Mouse (Mus musculus) forebrain, postnatal 0 days (tissue): ENCODE results near the gene Ubxn7. TPM values are rescaled to one million over a fixed set of nuclear protein-coding genes. Genes with fewer than 3 reads are reported as not detected.

Experiments used
- ATAC-seq: fragments of 200-750 bp; cut with Nextera tagmentation; 2 replicates; pipeline ENCODE4 v1.8.0; 2017; ENCODE audit warnings: mild to moderate bottlenecking, moderate library complexity
- DNase-seq: peaks from one replicate; pipeline ENCODE4 v3.0.0-alpha.2; 2015
- H3K27ac ChIP-seq: fragments of 300-500 bp; sonication (generic); 2 replicates; pipeline ENCODE4 v1.5.1; 2014; ENCODE audit warnings: low read depth, mild to moderate bottlenecking, antibody characterized with exemption, low read length, moderate library complexity, mixed read lengths
- H3K27me3 ChIP-seq: fragments of 300-500 bp; sonication (generic); 2 replicates; pipeline ENCODE4 v1.6.1; 2014; ENCODE audit warnings: mild to moderate bottlenecking, low read length, mixed read lengths; ENCODE audit not compliant: insufficient read depth
- H3K36me3 ChIP-seq: fragments of 300-500 bp; sonication (generic); 2 replicates; pipeline ENCODE4 v1.6.1; 2014; ENCODE audit warnings: mild to moderate bottlenecking, moderate library complexity; ENCODE audit not compliant: insufficient read depth
- H3K4me1 ChIP-seq: fragments of 300-500 bp; sonication (generic); 2 replicates; pipeline ENCODE4 v1.6.1; 2014; ENCODE audit warnings: antibody characterized with exemption; ENCODE audit not compliant: insufficient read depth
- H3K4me2 ChIP-seq: fragments of 300-500 bp; sonication (generic); 2 replicates; pipeline ENCODE4 v1.6.1; 2014; ENCODE audit warnings: low read depth, mild to moderate bottlenecking, moderate library complexity
- H3K4me3 ChIP-seq: fragments of 300-500 bp; sonication (generic); 2 replicates; pipeline ENCODE4 v1.5.1; 2014; ENCODE audit warnings: low read depth, low read length, mixed read lengths
- H3K9ac ChIP-seq: fragments of 300-500 bp; sonication (generic); 2 replicates; pipeline ENCODE4 v1.6.1; 2014; ENCODE audit warnings: mild to moderate bottlenecking
- H3K9me3 ChIP-seq: fragments of 300-500 bp; sonication (generic); 2 replicates; pipeline ENCODE4 v1.6.1; 2016; ENCODE audit warnings: low read length
- CTCF ChIP-seq: sonication (generic); IDR thresholded peaks from 2 replicates; pipeline ENCODE4 v1.5.1; 2016; ENCODE audit warnings: antibody characterized with exemption, control low read depth, low read depth
- WGBS: fragments of 180-500 bp; shearing (Covaris S2); extraction: QIAGEN DNeasy Blood & Tissue Kit; methylation state at CpG from one replicate; pipeline ENCODE4 v1.1.7; 2014; 5-methylcytosine and 5-hydroxymethylcytosine counted together
- polyA plus RNA-seq: library from polyadenylated mRNA; unstranded; fragments of >200 nt; fragmentation: Nextera tagmentation; extraction: Ambion mirVana; gene quantifications from 2 replicates; pipeline ENCODE4 v1.2.1, GENCODE M21; 2015
- total RNA-seq: library from RNA; depleted of rRNA; stranded (reverse); fragments of >200 nt; gene quantifications from 2 replicates; pipeline ENCODE4 v1.2.3, GENCODE M21; 2014

The Ubxn7 gene
- total and polyA plus RNA-seq, 2 experiments from 2014 or later: 10.5 to 42.5 TPM

- H3K4me2 ChIP-seq: no peak overlapping the region
- DNase-seq (no peak), ATAC-seq (no peak)
- TF ChIP-seq CTCF: no peak
- 80% methylated on average over 7 of the region's 7 CpGs for WGBS
- H3K36me3 ChIP-seq: no peaks in the 10 kb centered on the region
- no peak overlapping the region for H3K9ac ChIP-seq
- H3K4me3 ChIP-seq: no peak overlapping the region
- H3K9me3 ChIP-seq: no peaks in the 10 kb centered on the region
- no peaks in the 10 kb centered on the region for H3K4me1 ChIP-seq
- no peak overlapping the region for H3K27ac ChIP-seq
- no peaks in the 10 kb centered on the region for H3K27me3 ChIP-seq
These were observed 4.1 kb downstream of the Ubxn7 start for GRCm38 (mm10) chr16:32336026-32336780.

GRCm38 (mm10) chr16:32337001-32337400 lies 4.9 kb downstream of the Ubxn7 start:
- Histone ChIP-seq H3K4me3 (no peak overlapping the region), H3K4me2 (no peak overlapping the region), H3K4me1 (no peaks in the 10 kb centered on the region), H3K9ac (no peak overlapping the region), H3K36me3 (no peaks in the 10 kb centered on the region), H3K9me3 (no peaks in the 10 kb centered on the region), H3K27ac (no peak overlapping the region), H3K27me3 (no peaks in the 10 kb centered on the region)
- ATAC-seq (no peak), DNase-seq (no peak)
- no peak for TF ChIP-seq CTCF

GRCm38 (mm10) chr16:32340451-32340850 lies 8.4 kb downstream of the Ubxn7 start:
- 91% methylated on average over 1 of the region's 1 CpGs for WGBS
- Histone ChIP-seq H3K27ac (no peak overlapping the region), H3K9ac (no peak overlapping the region), H3K27me3 (no peaks in the 10 kb centered on the region), H3K9me3 (no peaks in the 10 kb centered on the region), H3K4me3 (no peak overlapping the region), H3K4me1 (no peaks in the 10 kb centered on the region), H3K4me2 (no peak overlapping the region), H3K36me3 (no peaks in the 10 kb centered on the region)
- TF ChIP-seq CTCF: no peak
- DNase-seq (no peak), ATAC-seq (no peak)

- Histone ChIP-seq H3K36me3 (no peaks in the 10 kb centered on the region), H3K4me3 (no peak overlapping the region), H3K4me1 (no peaks in the 10 kb centered on the region), H3K9ac (no peak overlapping the region), H3K27ac (no peak overlapping the region), H3K9me3 (no peaks in the 10 kb centered on the region), H3K4me2 (no peak overlapping the region), H3K27me3 (no peaks in the 10 kb centered on the region)
- DNase-seq: no peak
- no peak for TF ChIP-seq CTCF
- no peak for ATAC-seq
These were observed 13.5 kb downstream of the Ubxn7 start for GRCm38 (mm10) chr16:32345521-32345920.

DNA sequence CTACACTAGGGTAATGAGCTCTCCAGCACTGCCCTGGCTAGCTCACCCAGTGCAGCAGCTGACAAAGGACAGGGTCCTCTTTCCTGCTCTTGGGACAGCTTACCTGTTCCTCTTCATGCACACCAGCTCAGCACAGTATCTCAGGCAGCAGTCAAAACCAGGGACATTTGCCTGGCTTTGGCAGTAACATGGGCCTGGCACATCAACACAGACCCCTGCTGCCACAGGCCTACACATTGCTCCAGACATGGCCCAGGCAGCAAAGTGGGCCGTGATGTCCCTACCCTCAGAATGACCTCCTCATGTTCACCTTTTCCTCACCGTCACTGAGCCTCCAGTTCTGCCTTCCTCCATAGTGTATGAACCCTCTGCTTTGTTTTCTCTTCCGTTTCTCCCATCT lies 18.7 kb downstream of the Ubxn7 start:
- Histone ChIP-seq H3K9me3 (no peaks in the 10 kb centered on the region), H3K27me3 (no peaks in the 10 kb centered on the region), H3K4me3 (no peak overlapping the region), H3K4me2 (no peak overlapping the region), H3K9ac (no peak overlapping the region), H3K4me1 (no peaks in the 10 kb centered on the region), H3K36me3 (peaks cover 15% of the 10 kb centered on the region), H3K27ac (no peak overlapping the region)
- TF ChIP-seq CTCF: no peak
- DNase-seq (no peak), ATAC-seq (no peak)
- WGBS: 92% methylated on average over 3 of the region's 3 CpGs

DNA sequence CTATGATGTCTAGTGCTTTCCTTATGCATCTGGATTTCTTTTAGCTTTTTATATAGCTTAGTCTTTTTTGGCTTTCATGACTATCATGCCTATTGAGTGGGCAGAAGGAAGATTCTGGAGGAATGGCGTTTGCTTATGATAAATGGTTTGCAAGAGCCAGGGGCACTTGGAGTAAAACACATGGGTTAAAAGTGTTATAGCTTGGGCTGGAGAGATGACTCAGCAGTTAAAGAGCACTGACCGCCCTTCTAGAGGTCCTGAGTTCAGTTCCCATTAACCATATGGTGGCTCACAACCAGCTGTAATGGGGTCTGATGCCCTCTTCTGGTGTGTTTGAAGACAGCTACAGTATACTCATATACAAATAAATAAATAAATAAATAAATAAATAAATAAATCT lies 31.5 kb downstream of the Ubxn7 start:
- no peak for TF ChIP-seq CTCF
- 95% methylated on average over 2 of the region's 2 CpGs for WGBS

DNA sequence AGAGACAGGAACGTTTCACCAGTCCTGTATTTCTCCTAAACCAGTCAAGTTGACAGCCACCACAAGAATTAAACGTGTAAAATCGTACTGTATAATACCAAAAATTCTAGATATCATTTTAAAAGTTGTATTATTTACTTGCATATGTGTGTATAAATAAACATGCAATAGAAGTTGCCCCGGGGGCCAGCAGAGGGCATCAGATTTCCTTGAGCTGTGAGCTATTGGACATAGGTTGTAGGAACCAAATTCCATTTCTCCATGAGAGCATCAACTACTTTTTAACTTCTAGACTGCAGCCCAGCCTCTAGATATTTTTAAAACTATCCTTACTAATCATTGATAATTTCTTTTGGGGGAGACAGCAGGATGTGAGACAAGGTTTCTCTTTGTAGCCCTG lies 39.3 kb downstream of the Ubxn7 start:
- no peak overlapping the region for H3K4me3 ChIP-seq
- H3K9me3 ChIP-seq: no peaks in the 10 kb centered on the region
- DNase-seq (no peak), ATAC-seq (no peak)
- no peak overlapping the region for H3K4me2 ChIP-seq
- WGBS: 88% methylated on average over 4 of the region's 4 CpGs
- no peaks in the 10 kb centered on the region for H3K27me3 ChIP-seq
- peaks cover 26% of the 10 kb centered on the region for H3K36me3 ChIP-seq
- peak; percentile 50 for TF ChIP-seq CTCF
- H3K9ac ChIP-seq: no peak overlapping the region
- no peaks in the 10 kb centered on the region for H3K4me1 ChIP-seq
- H3K27ac ChIP-seq: no peak overlapping the region

More for the DNA sequence above, 31.5 kb downstream of the Ubxn7 start:
- DNase-seq: no peak
- H3K27me3 ChIP-seq: no peaks in the 10 kb centered on the region
- H3K4me3 ChIP-seq: no peak overlapping the region
- H3K4me1 ChIP-seq: no peaks in the 10 kb centered on the region
- no peak overlapping the region for H3K9ac ChIP-seq
- H3K27ac ChIP-seq: no peak overlapping the region
- H3K9me3 ChIP-seq: no peaks in the 10 kb centered on the region
- H3K36me3 ChIP-seq: peaks cover 8% of the 10 kb centered on the region
- no peak overlapping the region for H3K4me2 ChIP-seq
- no peak for ATAC-seq

DNA sequence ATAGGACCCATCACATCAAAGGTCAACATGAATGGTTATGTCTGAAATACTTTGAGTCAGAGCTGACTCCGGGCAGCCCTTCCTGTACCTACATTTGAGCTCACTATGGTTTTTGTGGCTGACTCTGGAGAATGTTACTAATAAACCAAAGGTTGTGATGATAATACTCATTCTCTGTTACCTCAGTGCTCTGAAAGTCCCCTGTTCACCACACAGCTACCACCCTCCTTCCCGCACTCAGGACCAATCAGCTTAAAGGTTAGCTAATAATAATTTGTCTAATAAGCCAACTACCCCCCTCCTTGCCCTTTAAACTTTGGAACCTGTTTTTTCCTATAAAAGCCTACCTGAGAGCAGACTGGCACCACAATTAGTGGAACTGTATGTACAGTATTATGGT lies 47.5 kb downstream of the Ubxn7 start:
- no peak overlapping the region for H3K4me3 ChIP-seq
- no peak for DNase-seq
- TF ChIP-seq CTCF: no peak
- no peaks in the 10 kb centered on the region for H3K9me3 ChIP-seq
- H3K4me1 ChIP-seq: no peaks in the 10 kb centered on the region
- 92% methylated on average over 2 of the region's 2 CpGs for WGBS
- H3K9ac ChIP-seq: no peak overlapping the region
- no peaks in the 10 kb centered on the region for H3K27me3 ChIP-seq
- no peak overlapping the region for H3K4me2 ChIP-seq
- ATAC-seq: no peak
- peaks cover 60% of the 10 kb centered on the region for H3K36me3 ChIP-seq
- H3K27ac ChIP-seq: no peak overlapping the region
